Mouse (Mus musculus) left cerebral cortex, postnatal 36 days (tissue): ENCODE results near the gene Snx3. TPM values are rescaled to one million over a fixed set of nuclear protein-coding genes. Genes with fewer than 3 reads are reported as not detected.

Experiments used
- DNase-seq, 2 experiments: peaks; one replicate each; pipeline ENCODE4 v3.0.0; 2021 to 2022; ENCODE audit warnings: low spot score in 2 of 2, mixed read lengths in 1 of 2
- intact Hi-C: fragments of 180-260 bp; cut with DNase I; formaldehyde crosslinking; loops from one replicate; pipeline ENCODE4 v1.15.1; 2025
- total RNA-seq, 2 experiments: library from RNA; stranded (reverse); gene quantifications; 2 replicates each; pipeline ENCODE4 v1.2.3; 2021

Snx3 gene
- total RNA-seq: 100 to 1,000 TPM; 198 to 199 TPM

GRCm38 (mm10) chr10:42501775-42502348, at the start of gene Snx3:
Gene Snx3, plus strand, starts transcription at chr10:42502030.
- intact Hi-C loops: loop anchor here (1.0 to 10.0 kb wide), 3 partner anchors 24 to 157 kb away; partner anchors contain the start of genes Afg1l, Nr2e1 and Ostm1
- DNase-seq: peak; percentile 97 to 98

DNA sequence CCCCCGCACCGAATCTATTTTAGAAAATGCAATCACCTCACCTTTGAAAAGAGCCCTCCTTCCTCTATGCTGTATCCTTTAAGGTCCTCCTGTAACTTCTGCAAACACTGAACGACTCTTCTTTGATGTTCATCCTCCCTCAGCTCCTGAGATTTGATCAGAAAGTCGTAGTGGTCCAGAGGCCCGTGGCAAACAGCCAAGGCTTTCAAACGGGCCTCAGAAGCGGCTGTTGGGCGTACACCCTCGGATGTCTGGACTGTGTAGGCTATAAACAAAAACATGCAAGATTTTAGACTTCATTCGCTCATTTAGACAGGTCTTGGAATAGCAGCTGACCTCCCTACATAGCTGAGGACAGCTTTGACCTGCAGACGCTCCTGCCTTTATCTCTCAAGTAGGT, 47.6 kb upstream of the Snx3 start:
- DNase-seq: no peak
- intact Hi-C loops: no loop called here

- intact Hi-C loops: no loop called here
- no peak for DNase-seq
Measured at GRCm38 (mm10) chr10:42454690-42455089, 47.1 kb upstream of the Snx3 start.

- no peak for DNase-seq
- intact Hi-C loops: no loop called here
Measured at GRCm38 (mm10) chr10:42455981-42456380, 45.8 kb upstream of the Snx3 start.

DNA sequence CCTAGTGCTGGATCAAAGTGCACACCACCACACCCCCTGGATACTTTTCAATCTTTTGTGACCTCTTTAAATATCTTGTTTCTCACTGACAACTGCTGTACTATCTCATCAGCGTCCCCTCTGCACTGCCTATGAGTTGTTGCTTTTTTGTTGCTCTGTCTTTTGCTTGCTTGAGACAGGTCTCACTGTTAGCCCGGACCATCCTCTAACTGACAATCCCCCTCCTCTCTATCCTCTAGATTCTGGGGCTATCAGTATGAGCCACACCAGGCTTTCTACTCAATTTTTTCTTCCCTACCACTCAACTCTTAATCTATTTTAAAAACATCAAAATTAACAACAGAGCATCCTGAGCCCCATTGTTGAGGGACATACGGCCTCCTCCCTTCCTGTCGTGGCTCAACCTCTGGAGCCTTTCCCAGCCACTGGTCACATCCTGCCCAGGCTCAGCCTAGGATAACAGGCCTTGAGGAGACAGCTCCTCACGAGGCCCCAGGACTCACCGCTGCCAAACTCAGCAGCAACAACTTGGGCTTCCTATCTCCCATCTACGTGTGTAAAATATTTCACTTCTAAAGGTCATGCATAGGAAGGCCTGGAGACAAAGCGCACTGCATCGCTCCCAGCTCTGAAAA, 44.2 kb upstream of the Snx3 start:
- no peak for DNase-seq
- intact Hi-C loops: no loop called here

GRCm38 (mm10) chr10:42464224-42464623, 37.6 kb upstream of the Snx3 start:
- intact Hi-C loops: no loop called here
- DNase-seq: no peak

DNA sequence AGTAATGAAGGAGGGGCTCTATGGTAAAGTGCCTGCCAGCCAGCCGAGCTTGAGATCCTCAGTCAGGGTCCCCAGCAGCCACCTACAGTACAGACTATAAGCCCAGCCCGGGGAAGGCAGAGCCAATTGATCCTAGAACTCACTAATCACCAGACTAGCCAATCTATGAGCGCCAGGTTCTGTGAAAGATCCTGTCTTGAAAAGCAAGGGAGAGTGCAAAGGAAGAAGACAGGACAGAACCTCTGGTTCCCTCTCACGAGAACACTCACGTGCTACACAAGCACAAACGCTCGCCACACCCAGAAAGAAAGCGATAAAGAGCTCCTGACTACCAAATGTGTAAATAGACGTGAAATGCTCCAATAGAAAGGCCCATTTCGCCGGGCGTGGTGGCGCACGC, 37.0 kb upstream of the Snx3 start:
- intact Hi-C loops: no loop called here
- DNase-seq: no peak

DNA sequence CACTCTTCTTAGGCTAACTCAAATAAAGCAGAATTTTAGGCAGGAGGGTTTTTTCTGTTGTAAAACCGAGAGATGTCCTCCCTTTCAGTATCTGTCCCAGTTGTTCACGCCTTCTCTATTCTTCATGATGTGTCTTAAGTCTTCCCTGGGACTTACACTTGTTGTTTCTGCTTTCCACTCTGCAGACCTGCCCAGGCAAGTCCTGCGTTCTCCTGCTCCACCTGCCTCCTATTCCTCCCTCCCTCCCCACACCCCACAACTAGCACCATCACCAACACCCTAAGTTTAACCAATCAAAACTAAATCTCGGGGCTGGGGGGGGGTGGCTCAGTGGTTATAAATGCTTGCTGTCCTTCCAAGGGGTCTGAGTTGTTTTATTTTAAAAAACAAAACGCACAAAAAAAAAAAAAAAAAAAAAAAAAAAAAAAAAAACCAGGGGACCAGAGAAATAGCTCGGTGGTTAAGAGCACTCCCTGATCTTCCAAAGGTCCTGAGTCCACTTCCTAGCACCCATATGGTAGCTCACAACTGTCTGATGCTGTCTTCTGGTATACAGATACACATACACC, 26.8 kb upstream of the Snx3 start:
- DNase-seq: no peak
- intact Hi-C loops: no loop called here

- intact Hi-C loops: no loop called here
- no peak for DNase-seq
Measured at GRCm38 (mm10) chr10:42476774-42477475, 24.9 kb upstream of the Snx3 start.

GRCm38 (mm10) chr10:42477550-42478340, 24.1 kb upstream of the Snx3 start:
- no peak for DNase-seq
- intact Hi-C loops: loop anchor here (1.0 kb wide), 1 partner anchor 25 kb away; the partner anchor contains the start of gene Snx3

DNA sequence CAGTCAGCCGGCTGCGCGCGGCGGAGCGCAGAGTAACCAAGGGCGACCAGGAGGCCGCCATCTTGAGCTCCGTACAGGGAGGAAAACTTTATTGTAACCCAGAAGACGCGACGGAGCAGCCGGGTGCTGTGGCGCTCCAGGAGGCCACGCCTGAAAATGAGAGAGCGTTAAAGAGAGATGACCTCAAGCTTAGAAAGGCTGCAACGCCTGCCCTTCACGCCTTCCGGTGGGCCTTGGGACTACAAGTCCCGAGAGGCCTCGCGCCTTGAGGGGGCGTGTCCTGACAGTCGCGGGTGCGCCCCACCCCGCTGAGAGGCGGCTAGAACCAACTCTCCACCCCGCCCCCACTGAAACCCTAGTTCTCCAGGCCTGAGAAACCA, 23.5 kb upstream of the Snx3 start, which contains the start of gene Afg1l:
TSS of gene Afg1l (minus strand) at position 225 of the 380 bp plus-strand sequence.
- peak; percentile 91 to 95 for DNase-seq
- intact Hi-C loops: loop anchor here (1.0 kb wide), 1 partner anchor 24 kb away; the partner anchor contains the start of gene Snx3

GRCm38 (mm10) chr10:42480719-42481118, 21.1 kb upstream of the Snx3 start:
- DNase-seq: no peak
- intact Hi-C loops: no loop called here

GRCm38 (mm10) chr10:42488606-42489296, 13.1 kb upstream of the Snx3 start:
- DNase-seq: no peak
- intact Hi-C loops: no loop called here

GRCm38 (mm10) chr10:42491158-42491557, 10.7 kb upstream of the Snx3 start:
- no peak for DNase-seq
- intact Hi-C loops: no loop called here

- intact Hi-C loops: no loop called here
- DNase-seq: no peak
Measured at GRCm38 (mm10) chr10:42492027-42492771, 9.6 kb upstream of the Snx3 start.

- no peak for DNase-seq
- intact Hi-C loops: no loop called here
Measured at GRCm38 (mm10) chr10:42493000-42493399, 8.8 kb upstream of the Snx3 start.

- intact Hi-C loops: loop anchor here (5.0 to 10.0 kb wide), 2 partner anchors 82 to 156 kb away; partner anchors contain the start of genes Nr2e1 and Ostm1
- no peak for DNase-seq
Measured at GRCm38 (mm10) chr10:42500611-42501010, 1.2 kb upstream of the Snx3 start.

- intact Hi-C loops: loop anchor here (5.0 to 10.0 kb wide), 2 partner anchors 81 to 156 kb away; partner anchors contain the start of genes Nr2e1 and Ostm1
- no peak for DNase-seq
Measured at GRCm38 (mm10) chr10:42501161-42501560, 669 bp upstream of the Snx3 start.
